Mouse (Mus musculus): ENCODE measurements at regions not wholly inside any gene's neighbourhood (a gene's known extent, or its start where the extent isn't known, plus 50 kb on each side); places are given as distances from the start of the nearest gene placed in this dataset.

- no peaks in the 10 kb centered on the region for H3K4me1 ChIP-seq (replicated peaks; ENCODE audit: control insufficient read depth, insufficient read depth, low read length)
- TF ChIP-seq CTCF (IDR thresholded peaks at IDR 0.05; ENCODE audit: borderline replicate concordance, control insufficient read depth, extremely low read depth, insufficient read depth, low read length, poor library complexity) (no peak), POLR2A (IDR thresholded peaks at IDR 0.05; ENCODE audit: control insufficient read depth, extremely low read depth, insufficient read depth, low read length, poor library complexity) (no peak)
- no peak overlapping the region for H3K27ac ChIP-seq (ENCODE audit: control insufficient read depth, insufficient read depth, low read length)
- no peak for DNase-seq
- H3K27me3 ChIP-seq (ENCODE audit: control insufficient read depth, insufficient read depth, low read length), result no peaks in the 10 kb centered on the region
- H3K36me3 ChIP-seq (ENCODE audit: control insufficient read depth, insufficient read depth, low read length), result no peaks in the 10 kb centered on the region
- 92% methylated on average over 4 of the region's 4 CpGs for WGBS
- no peak overlapping the region for H3K4me3 ChIP-seq (ENCODE audit: control insufficient read depth, insufficient read depth, low read length)
Observed at GRCm38 (mm10) chr9:93008511-93009302, 466.7 kb downstream of the Plod2 start.

- H3K4me3 ChIP-seq (ENCODE audit: control insufficient read depth, insufficient read depth, low read length), result no peak overlapping the region
- H3K27me3 ChIP-seq (ENCODE audit: control insufficient read depth, insufficient read depth, low read length), result no peaks in the 10 kb centered on the region
- no peak overlapping the region for H3K27ac ChIP-seq (ENCODE audit: control insufficient read depth, insufficient read depth, low read length)
- TF ChIP-seq POLR2A (IDR thresholded peaks at IDR 0.05; ENCODE audit: control insufficient read depth, extremely low read depth, insufficient read depth, low read length, poor library complexity) (no peak), CTCF (IDR thresholded peaks at IDR 0.05; ENCODE audit: borderline replicate concordance, control insufficient read depth, extremely low read depth, insufficient read depth, low read length, poor library complexity) (no peak)
- H3K36me3 ChIP-seq (ENCODE audit: control insufficient read depth, insufficient read depth, low read length), result no peaks in the 10 kb centered on the region
- DNase-seq, result no peak
- H3K4me1 ChIP-seq (replicated peaks; ENCODE audit: control insufficient read depth, insufficient read depth, low read length), result no peaks in the 10 kb centered on the region
- WGBS, result 84% methylated on average over 10 of the region's 10 CpGs
Observed at GRCm38 (mm10) chr9:93044298-93044912, 502.4 kb downstream of the Plod2 start.

DNA sequence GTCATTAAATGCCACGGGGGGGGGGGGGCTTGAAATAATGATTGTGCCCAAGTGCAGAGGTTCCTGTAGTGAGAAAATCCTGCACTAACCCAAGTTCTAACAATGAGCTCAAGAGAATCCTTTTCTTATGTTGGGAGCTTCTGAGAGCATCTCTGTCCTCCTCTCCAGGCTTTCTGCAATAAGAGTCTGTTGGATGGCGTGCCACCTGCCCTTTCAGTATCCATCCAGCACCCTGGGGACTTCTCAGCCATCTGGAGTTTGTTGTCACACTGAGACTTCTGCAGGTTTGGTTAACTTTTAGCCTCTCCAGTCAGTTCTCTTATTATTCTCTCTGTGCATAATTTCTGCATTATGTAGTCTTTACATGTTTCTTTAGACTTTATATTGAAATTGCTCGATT is 530.1 kb downstream of the Plod2 start:
- DNase-seq, result no peak
- no peaks in the 10 kb centered on the region for H3K27me3 ChIP-seq (ENCODE audit: control insufficient read depth, insufficient read depth, low read length)
- no peak overlapping the region for H3K27ac ChIP-seq (ENCODE audit: control insufficient read depth, insufficient read depth, low read length)
- no peak overlapping the region for H3K4me3 ChIP-seq (ENCODE audit: control insufficient read depth, insufficient read depth, low read length)
- WGBS, result 69% methylated on average over 3 of the region's 3 CpGs
- no peaks in the 10 kb centered on the region for H3K4me1 ChIP-seq (replicated peaks; ENCODE audit: control insufficient read depth, insufficient read depth, low read length)
- H3K36me3 ChIP-seq (ENCODE audit: control insufficient read depth, insufficient read depth, low read length), result no peaks in the 10 kb centered on the region
- no peak for TF ChIP-seq POLR2A (IDR thresholded peaks at IDR 0.05; ENCODE audit: control insufficient read depth, extremely low read depth, insufficient read depth, low read length, poor library complexity)
- TF ChIP-seq CTCF (IDR thresholded peaks at IDR 0.05; ENCODE audit: borderline replicate concordance, control insufficient read depth, extremely low read depth, insufficient read depth, low read length, poor library complexity), result no peak

DNA sequence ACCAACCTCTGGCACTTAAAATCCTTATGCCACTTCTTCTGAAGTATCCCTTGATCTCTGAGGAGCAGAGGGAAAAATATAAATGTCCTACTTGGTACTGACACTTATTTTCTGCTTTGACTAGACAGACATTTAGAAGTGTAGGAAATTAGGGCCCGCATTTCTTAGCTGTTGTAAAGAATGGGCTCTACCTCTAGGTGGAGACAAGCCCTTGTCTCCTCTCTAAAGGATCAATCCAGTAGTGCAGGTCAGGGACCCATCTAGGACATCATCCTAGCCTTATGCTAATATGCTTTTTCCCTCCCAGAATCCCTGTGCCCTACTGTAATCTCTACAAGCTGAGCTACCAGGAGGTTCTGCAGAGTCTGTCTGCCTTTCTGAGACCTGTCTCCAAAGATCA is 541.1 kb downstream of the Plod2 start:
- Histone ChIP-seq H3K27ac (ENCODE audit: control insufficient read depth, insufficient read depth, low read length) (no peak overlapping the region), H3K36me3 (ENCODE audit: control insufficient read depth, insufficient read depth, low read length) (no peaks in the 10 kb centered on the region), H3K4me1 (replicated peaks; ENCODE audit: control insufficient read depth, insufficient read depth, low read length) (no peaks in the 10 kb centered on the region), H3K4me3 (ENCODE audit: control insufficient read depth, insufficient read depth, low read length) (no peak overlapping the region), H3K27me3 (ENCODE audit: control insufficient read depth, insufficient read depth, low read length) (no peaks in the 10 kb centered on the region)
- TF ChIP-seq CTCF (IDR thresholded peaks at IDR 0.05; ENCODE audit: borderline replicate concordance, control insufficient read depth, extremely low read depth, insufficient read depth, low read length, poor library complexity), result no peak
- no peak for TF ChIP-seq POLR2A (IDR thresholded peaks at IDR 0.05; ENCODE audit: control insufficient read depth, extremely low read depth, insufficient read depth, low read length, poor library complexity)
- 85% methylated on average over 1 of the region's 1 CpGs for WGBS
- DNase-seq, result no peak

GRCm38 (mm10) chr9:93098008-93098581 is 556.1 kb downstream of the Plod2 start:
- Histone ChIP-seq H3K4me1 (replicated peaks; ENCODE audit: control insufficient read depth, insufficient read depth, low read length) (no peaks in the 10 kb centered on the region), H3K4me3 (ENCODE audit: control insufficient read depth, insufficient read depth, low read length) (no peak overlapping the region), H3K27ac (ENCODE audit: control insufficient read depth, insufficient read depth, low read length) (no peak overlapping the region), H3K27me3 (ENCODE audit: control insufficient read depth, insufficient read depth, low read length) (no peaks in the 10 kb centered on the region), H3K36me3 (ENCODE audit: control insufficient read depth, insufficient read depth, low read length) (no peaks in the 10 kb centered on the region)
- TF ChIP-seq CTCF (IDR thresholded peaks at IDR 0.05; ENCODE audit: borderline replicate concordance, control insufficient read depth, extremely low read depth, insufficient read depth, low read length, poor library complexity), result no peak
- TF ChIP-seq POLR2A (IDR thresholded peaks at IDR 0.05; ENCODE audit: control insufficient read depth, extremely low read depth, insufficient read depth, low read length, poor library complexity), result no peak
- no peak for DNase-seq
- 91% methylated on average over 1 of the region's 1 CpGs for WGBS

DNA sequence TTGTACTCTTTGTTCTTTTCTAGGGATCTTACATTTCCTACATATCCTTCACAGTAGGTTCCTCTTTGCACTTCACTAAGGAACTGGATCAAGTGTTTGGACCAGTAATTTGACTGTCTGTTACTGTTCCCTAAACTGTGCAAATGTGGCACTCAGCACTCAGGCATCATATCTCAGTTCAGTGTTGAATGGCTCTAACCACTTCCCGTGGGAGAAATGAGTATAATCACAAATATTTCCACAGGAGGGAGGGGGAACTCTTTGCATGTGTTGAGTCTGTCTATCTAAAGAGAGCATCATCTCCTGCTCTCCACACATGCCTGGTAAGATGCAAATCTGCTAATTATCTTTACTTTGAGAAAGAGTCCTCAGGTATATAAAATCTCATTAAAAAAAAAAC is 588.5 kb downstream of the Plod2 start:
- no peak overlapping the region for H3K4me3 ChIP-seq (ENCODE audit: control insufficient read depth, insufficient read depth, low read length)
- no peaks in the 10 kb centered on the region for H3K27me3 ChIP-seq (ENCODE audit: control insufficient read depth, insufficient read depth, low read length)

More for the DNA sequence above, 588.5 kb downstream of the Plod2 start:
- no peak for DNase-seq
- no peak for TF ChIP-seq CTCF (IDR thresholded peaks at IDR 0.05; ENCODE audit: borderline replicate concordance, control insufficient read depth, extremely low read depth, insufficient read depth, low read length, poor library complexity)
- no peak for TF ChIP-seq POLR2A (IDR thresholded peaks at IDR 0.05; ENCODE audit: control insufficient read depth, extremely low read depth, insufficient read depth, low read length, poor library complexity)
- H3K36me3 ChIP-seq (ENCODE audit: control insufficient read depth, insufficient read depth, low read length), result no peaks in the 10 kb centered on the region
- WGBS, result 74% methylated on average over 1 of the region's 1 CpGs
- H3K4me1 ChIP-seq (replicated peaks; ENCODE audit: control insufficient read depth, insufficient read depth, low read length), result no peaks in the 10 kb centered on the region
- no peak overlapping the region for H3K27ac ChIP-seq (ENCODE audit: control insufficient read depth, insufficient read depth, low read length)
